Mouse (Mus musculus) thymus, adult 2 months (tissue): ENCODE results near the gene Trp53rka.

Source experiments
- CTCF ChIP-seq: fragments of 200-500 bp; IDR thresholded peaks from 2 replicates; pipeline ENCODE4 v1.5.1; 2012; ENCODE audit warnings: mild to moderate bottlenecking, control low read depth, low read length, moderate library complexity, borderline replicate concordance; ENCODE audit not compliant: control insufficient read depth, poor library complexity, insufficient read depth; ENCODE audit errors: extremely low read depth
- POLR2A ChIP-seq: fragments of 200-500 bp; IDR thresholded peaks from 2 replicates; pipeline ENCODE4 v1.6.1; 2012; ENCODE audit warnings: mild to moderate bottlenecking, low read length, control low read depth, moderate library complexity; ENCODE audit not compliant: control insufficient read depth, poor library complexity, insufficient read depth; ENCODE audit errors: extremely low read depth

- TF ChIP-seq CTCF, result no peak
- TF ChIP-seq POLR2A, result no peak
Observed at GRCm38 (mm10) chr2:165494495-165494894, 1.4 kb upstream of the Trp53rka start.
